Mouse (Mus musculus): ENCODE measurements at regions not wholly inside any gene's neighbourhood (a gene's known extent, or its start where the extent isn't known, plus 50 kb on each side); places are given as distances from the start of the nearest gene placed in this dataset.

DNA sequence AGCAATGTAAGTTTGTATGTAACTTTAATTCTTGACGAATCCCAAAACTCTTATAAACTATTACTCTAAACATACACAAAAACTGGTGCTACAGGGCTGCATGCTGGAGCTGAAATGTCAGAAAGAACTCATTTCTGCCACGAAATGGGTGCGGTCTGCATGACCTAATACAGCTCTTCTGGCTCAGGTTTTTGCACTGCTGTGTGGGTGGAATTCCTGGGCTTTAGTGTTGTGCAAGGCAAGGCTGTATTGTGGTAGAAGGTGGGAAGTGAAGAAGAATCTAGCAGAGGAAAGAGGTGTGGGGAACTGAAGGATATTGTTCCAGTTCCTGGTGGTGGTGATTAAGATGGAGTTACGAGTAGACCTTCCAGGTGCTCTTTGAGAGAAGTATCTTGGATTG is 476.6 kb upstream of the Zeb2 start:
- TF ChIP-seq CTCF (IDR thresholded peaks at IDR 0.05; ENCODE audit: low read depth, low read length) = no peak
- no peak for TF ChIP-seq POLR2A (IDR thresholded peaks at IDR 0.05; ENCODE audit: insufficient read depth, low read length)
- TF ChIP-seq EP300 (IDR thresholded peaks at IDR 0.05; ENCODE audit: insufficient read depth, low read depth, low read length) = no peak
